Mouse (Mus musculus) CH12.LX (cell line): ENCODE results near the gene Nle1. TPM values are rescaled to one million over a fixed set of nuclear protein-coding genes. Genes with fewer than 3 reads are reported as not detected.
"Not testable (repeated sequence)": the region's sequence is repeated elsewhere in the genome, so short reads cannot be mapped to it uniquely, and the experiment has no call there.

Source experiments
- DNase-seq: peaks from one replicate; pipeline ENCODE4 v3.0.0-alpha.2; 2013; ENCODE audit errors: extremely low read depth
- H3K27ac ChIP-seq: 2 replicates; pipeline ENCODE4 v1.5.1; 2012; ENCODE audit warnings: low read depth, mild to moderate bottlenecking, control low read depth, moderate library complexity; ENCODE audit not compliant: insufficient read depth
- H3K27me3 ChIP-seq: replicated peaks from 2 replicates; pipeline ENCODE3; 2012; ENCODE audit warnings: inconsistent platforms
- H3K36me3 ChIP-seq, 2 experiments: replicated peaks in 1 of 2; 2 replicates each; pipeline versions ENCODE3 to v1.6.1; 2012; ENCODE audit warnings: inconsistent platforms in 1 of 2, low read length in 1 of 2, mild to moderate bottlenecking in 1 of 2, mixed read lengths in 1 of 2, moderate library complexity in 1 of 2; ENCODE audit not compliant: control insufficient read depth in 1 of 2, insufficient read depth in 1 of 2
- H3K4me1 ChIP-seq, 2 experiments: 2 replicates each; pipeline ENCODE4 v1.6.1; 2012; ENCODE audit warnings: inconsistent platforms in 1 of 2, moderate library complexity in 1 of 2; ENCODE audit not compliant: insufficient read depth in 2 of 2, control insufficient read depth in 1 of 2
- H3K4me2 ChIP-seq: 2 replicates; pipeline ENCODE4 v1.6.1; 2012; ENCODE audit warnings: low read depth, mild to moderate bottlenecking, control low read depth; ENCODE audit not compliant: poor library complexity, insufficient read depth, severe bottlenecking
- H3K4me3 ChIP-seq, 3 experiments: fragments of 150-350 bp in 1 of 3; sonication (generic) in 1 of 3; replicated peaks in 1 of 3; 2 replicates each; pipeline versions ENCODE3 to v1.5.1; 2011 to 2012; ENCODE audit warnings: low read depth in 2 of 3, low read length in 2 of 3, mild to moderate bottlenecking in 2 of 3, moderate library complexity in 2 of 3, control low read depth in 1 of 3, improper control_type of control experiment in 1 of 3, inconsistent platforms in 1 of 3, mixed read lengths in 1 of 3; ENCODE audit not compliant: poor library complexity in 1 of 3
- H3K79me2 ChIP-seq: replicated peaks from 2 replicates; pipeline ENCODE4 v1.6.1; 2012; ENCODE audit warnings: mild to moderate bottlenecking, moderate library complexity; ENCODE audit not compliant: control insufficient read depth, poor library complexity, insufficient read depth, severe bottlenecking; ENCODE audit errors: extremely low read depth
- H3K9ac ChIP-seq: 2 replicates; pipeline ENCODE4 v1.6.1; 2012; ENCODE audit warnings: low read depth, mild to moderate bottlenecking, control low read depth, moderate library complexity; ENCODE audit not compliant: insufficient read depth
- H3K9me3 ChIP-seq: replicated peaks from 2 replicates; pipeline ENCODE3; 2012; ENCODE audit warnings: low read length, inconsistent platforms, mixed read lengths
- EP300 ChIP-seq: IDR thresholded peaks from 2 replicates; pipeline ENCODE4 v1.6.1; 2011; ENCODE audit warnings: low read length, improper control_type of control experiment
- MAZ ChIP-seq: IDR thresholded peaks from 2 replicates; pipeline ENCODE4 v1.6.1; 2012; ENCODE audit warnings: low read depth, mild to moderate bottlenecking, inconsistent platforms, low read length, improper control_type of control experiment, moderate library complexity
- MEF2A ChIP-seq: IDR thresholded peaks from 2 replicates; pipeline ENCODE4 v1.6.1; 2014; ENCODE audit warnings: low read depth, mild to moderate bottlenecking, inconsistent platforms, low read length, improper control_type of control experiment, borderline replicate concordance
- RCOR1 ChIP-seq: conservative IDR thresholded peaks from 2 replicates; pipeline ENCODE4 v1.6.1; 2012; ENCODE audit warnings: low read depth, mild to moderate bottlenecking, inconsistent platforms, low read length, improper control_type of control experiment
- UBTF ChIP-seq: IDR thresholded peaks from 2 replicates; pipeline ENCODE4 v1.6.1; 2012; ENCODE audit warnings: low read depth, mild to moderate bottlenecking, inconsistent platforms, low read length, improper control_type of control experiment, moderate library complexity
- ZC3H11A ChIP-seq: IDR thresholded peaks from 2 replicates; pipeline ENCODE4 v1.6.1; 2012; ENCODE audit warnings: low read depth, mild to moderate bottlenecking, inconsistent platforms, low read length, improper control_type of control experiment
- ZNF384 ChIP-seq: IDR thresholded peaks from 2 replicates; pipeline ENCODE4 v1.6.1; 2012; ENCODE audit warnings: low read depth, low read length, improper control_type of control experiment, inconsistent platforms
- dilution Hi-C: fragments of 300-500 bp; cut with MboI; formaldehyde crosslinking; loops from 2 replicates; pipeline ENCODE4 v1.14.3; 2020; ENCODE audit warnings: low sequenced_read_pairs; ENCODE audit not compliant: extremely low pct_unique_long_range_greater_than_20kb, extremely low pct_ligation_motif_present
- in situ Hi-C: fragments of 300-500 bp; cut with MboI; formaldehyde crosslinking; loops from 3 replicates; pipeline ENCODE4 v1.14.3; 2019; ENCODE audit warnings: low sequenced_read_pairs, low pct_ligation_motif_present, low pct_unique_long_range_greater_than_20kb, mixed read lengths
- polyA plus RNA-seq: library from polyadenylated mRNA; unstranded; fragments of >175 nt; gene quantifications from 2 replicates; pipeline ENCODE4 v1.2.1, GENCODE M21; 2012; ENCODE audit warnings: low read depth; ENCODE audit not compliant: insufficient read length
- total RNA-seq, 2 experiments: library from RNA; depleted of rRNA; stranded (reverse); fragments of 300-350 nt in 1 of 2; fragments of >200 nt in 1 of 2; gene quantifications; 2 replicates each; pipeline ENCODE4 v1.2.3; 2012 to 2014

The Nle1 gene
- total and polyA plus RNA-seq, 3 experiments, result 54.9 to 107 (median 69.1) TPM

DNA sequence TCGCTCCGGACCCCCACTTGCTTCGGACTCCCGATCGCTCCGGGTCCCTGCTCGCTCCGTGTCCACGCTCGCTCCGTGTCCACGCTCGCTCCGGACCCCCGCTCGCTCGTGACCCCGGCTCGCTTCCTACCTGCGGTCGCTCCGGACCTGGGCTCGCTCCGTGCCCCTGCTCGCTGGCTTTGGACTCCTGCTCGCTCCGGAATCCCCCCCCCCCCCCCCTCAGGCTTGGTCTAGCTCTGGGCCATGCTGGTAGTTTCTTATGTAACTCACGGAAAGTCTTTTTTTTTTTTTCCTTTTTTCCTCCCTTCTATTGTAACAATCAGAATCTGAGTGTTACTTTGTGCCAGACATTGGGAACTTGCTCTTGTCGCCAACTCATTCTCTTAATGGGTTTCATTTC, 25.0 kb upstream of the Nle1 start:
- in situ Hi-C loops (no loop called here), dilution Hi-C loops (no loop called here)
- DNase-seq, result no peak
- TF ChIP-seq RCOR1 (no peak), UBTF (no peak), MAZ (no peak), EP300 (no peak), ZC3H11A (no peak), ZNF384 (no peak), MEF2A (no peak)
- peaks cover 28% of the 10 kb centered on the region for H3K27me3 ChIP-seq
- no peaks in the 10 kb centered on the region for H3K79me2 ChIP-seq
- peaks cover 39% of the 10 kb centered on the region for H3K9me3 ChIP-seq
- no peak overlapping the region for H3K4me3 ChIP-seq
- H3K27ac ChIP-seq, result no peak overlapping the region
- H3K9ac ChIP-seq, result no peak overlapping the region
- H3K36me3 ChIP-seq, result no peaks in the 10 kb centered on the region
- H3K4me1 ChIP-seq, result no peaks in the 10 kb centered on the region
- H3K4me2 ChIP-seq, result no peak overlapping the region

DNA sequence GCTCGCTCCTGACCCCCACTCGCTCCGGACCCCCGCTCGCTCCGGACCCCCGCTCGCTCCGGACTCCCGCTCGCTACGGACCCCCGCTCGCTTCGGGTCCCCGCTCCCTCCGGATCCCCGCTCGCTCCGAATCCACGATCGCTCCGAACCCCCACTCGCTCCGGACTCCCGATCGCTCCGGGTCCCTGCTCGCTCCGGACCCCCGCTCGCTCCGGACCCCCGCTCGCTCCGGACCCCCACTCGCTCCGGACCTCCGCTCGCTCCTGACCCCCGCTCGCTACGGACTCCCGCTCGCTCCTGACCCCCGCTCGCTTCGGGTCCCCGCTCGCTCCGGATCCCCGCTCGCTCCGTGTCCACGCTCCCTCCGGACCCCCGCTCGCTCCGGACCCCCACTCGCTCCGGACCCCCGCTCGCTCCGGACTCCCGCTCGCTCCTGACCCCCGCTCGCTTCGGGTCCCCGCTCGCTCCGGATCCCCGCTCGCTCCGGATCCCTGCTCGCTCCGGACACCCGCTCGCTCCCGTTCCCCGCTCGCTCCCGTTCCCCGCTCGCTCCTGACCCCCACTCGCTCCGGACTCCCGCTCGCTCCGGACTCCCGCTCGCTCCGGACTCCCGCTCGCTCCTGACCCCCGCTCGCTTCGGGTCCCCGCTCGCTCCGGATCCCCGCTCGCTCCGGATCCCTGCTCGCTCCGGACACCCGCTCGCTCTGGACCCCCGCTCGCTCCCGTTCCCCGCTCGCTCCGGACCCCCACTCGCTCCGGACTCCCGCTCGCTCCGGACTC, 23.6 kb upstream of the Nle1 start:
- H3K9ac ChIP-seq, DNase-seq, dilution Hi-C loops, H3K27ac ChIP-seq, H3K4me1 ChIP-seq, H3K4me2 ChIP-seq, in situ Hi-C loops, H3K4me3 ChIP-seq, H3K36me3 ChIP-seq, H3K79me2 ChIP-seq: not testable (repeated sequence)
- H3K9me3 ChIP-seq, result peaks cover 44% of the 10 kb centered on the region
- H3K27me3 ChIP-seq, result peaks cover 21% of the 10 kb centered on the region

DNA sequence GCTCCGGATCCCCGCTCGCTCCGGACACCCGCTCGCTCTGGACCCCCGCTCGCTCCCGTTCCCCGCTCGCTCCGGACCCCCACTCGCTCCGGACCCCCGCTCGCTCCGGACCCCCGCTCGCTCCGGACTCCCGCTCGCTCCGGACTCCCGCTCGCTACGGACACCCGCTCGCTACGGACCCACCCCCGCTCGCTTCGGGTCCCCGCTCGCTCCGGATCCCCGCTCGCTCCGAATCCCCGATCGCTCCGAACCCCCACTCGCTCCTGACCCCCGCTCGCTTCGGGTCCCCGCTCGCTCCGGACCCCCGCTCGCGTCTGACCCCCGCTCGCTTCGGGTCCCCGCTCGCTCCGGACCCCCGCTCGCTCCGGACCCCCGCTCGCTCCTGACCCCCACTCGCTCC, 22.9 kb upstream of the Nle1 start:
- H3K4me2 ChIP-seq, H3K79me2 ChIP-seq, H3K4me3 ChIP-seq, dilution Hi-C loops, H3K9ac ChIP-seq, in situ Hi-C loops, H3K4me1 ChIP-seq, H3K27ac ChIP-seq, DNase-seq, H3K36me3 ChIP-seq: not testable (repeated sequence)
- Histone ChIP-seq H3K9me3 (peaks cover 44% of the 10 kb centered on the region), H3K27me3 (peaks cover 14% of the 10 kb centered on the region)

DNA sequence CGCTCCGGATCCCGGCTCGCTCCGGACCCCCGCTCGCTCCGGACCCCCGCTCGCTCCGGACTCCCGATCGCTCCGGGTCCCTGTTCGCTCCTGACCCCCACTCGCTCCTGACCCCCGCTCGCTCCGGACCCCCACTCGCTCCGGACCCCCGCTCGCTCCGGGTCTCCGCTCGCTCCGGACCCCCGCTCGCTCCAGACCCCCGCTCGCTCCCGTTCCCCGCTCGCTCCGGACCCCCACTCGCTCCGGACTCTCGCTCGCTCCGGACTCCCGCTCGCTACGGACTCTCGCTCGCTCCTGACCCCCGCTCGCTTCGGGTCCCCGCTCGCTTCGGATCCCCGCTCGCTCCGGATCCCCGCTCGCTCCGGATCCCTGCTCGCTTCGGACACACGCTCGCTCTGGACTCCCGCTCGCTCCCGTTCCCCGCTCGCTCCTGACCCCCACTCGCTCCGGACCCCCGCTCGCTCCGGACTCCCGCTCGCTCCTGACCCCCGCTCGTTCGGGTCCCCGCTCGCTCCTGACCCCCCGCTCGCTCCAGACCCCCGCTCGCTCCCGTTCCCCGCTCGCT, 22.3 kb upstream of the Nle1 start:
- H3K27me3 ChIP-seq, H3K4me3 ChIP-seq, H3K4me2 ChIP-seq, in situ Hi-C loops, dilution Hi-C loops, H3K79me2 ChIP-seq, H3K9ac ChIP-seq, H3K36me3 ChIP-seq, DNase-seq, H3K27ac ChIP-seq, H3K4me1 ChIP-seq: not testable (repeated sequence)
- peaks cover 44% of the 10 kb centered on the region for H3K9me3 ChIP-seq
